Mouse (Mus musculus): Measurements from ENCODE around the gene Krt25.

DNA sequence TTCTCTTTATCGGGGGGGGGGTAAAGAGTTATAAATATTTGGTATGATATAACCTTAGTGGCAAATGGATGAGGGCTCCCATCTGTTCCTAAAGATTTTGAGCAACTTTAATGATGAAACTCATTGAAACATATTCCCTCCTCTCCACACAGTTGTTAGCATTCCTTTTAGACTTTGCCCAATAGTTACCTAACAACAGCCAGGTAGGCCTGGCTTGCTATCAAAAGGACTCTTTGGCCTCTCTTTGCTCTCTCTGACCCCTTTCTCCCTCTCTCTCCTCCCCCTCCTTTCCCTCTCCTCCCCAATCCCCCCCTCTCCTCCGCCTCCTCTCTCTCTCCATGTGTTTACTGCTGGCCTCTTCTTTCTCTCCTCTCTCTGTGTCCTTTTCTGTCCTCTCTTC lies 8.2 kb downstream of the Krt25 start:
- TF ChIP-seq CTCF (IDR thresholded peaks at IDR 0.05; ENCODE audit: low read depth) (no peak), EP300 (optimal IDR thresholded peaks at IDR 0.05) (no peak)
